Mouse (Mus musculus) kidney, postnatal 36 days (tissue): Measurements from ENCODE around the gene Zkscan4.
"Not testable (repeated sequence)": the region's sequence is repeated elsewhere in the genome, so short reads cannot be mapped to it uniquely, and the experiment has no call there.

ENCODE experiments used
- DNase-seq, 2 experiments: peaks; one replicate each; pipeline ENCODE4 v3.0.0; 2021 to 2022; ENCODE audit warnings: mixed read lengths in 2 of 2

Gene Zkscan4

GRCm38 (mm10) chr13:21478759-21479670 lies at the start of gene Zkscan4, which contains the start of gene Gm10065:
Gene Zkscan4 (plus strand): TSS chr13:21478907.
Gene Gm10065 (minus strand): TSS chr13:21479441.
- peak; percentile 63 to 72 for DNase-seq

- DNase-seq, result no peak
Measured at GRCm38 (mm10) chr13:21435476-21435875, 43.2 kb upstream of the Zkscan4 start.

DNA sequence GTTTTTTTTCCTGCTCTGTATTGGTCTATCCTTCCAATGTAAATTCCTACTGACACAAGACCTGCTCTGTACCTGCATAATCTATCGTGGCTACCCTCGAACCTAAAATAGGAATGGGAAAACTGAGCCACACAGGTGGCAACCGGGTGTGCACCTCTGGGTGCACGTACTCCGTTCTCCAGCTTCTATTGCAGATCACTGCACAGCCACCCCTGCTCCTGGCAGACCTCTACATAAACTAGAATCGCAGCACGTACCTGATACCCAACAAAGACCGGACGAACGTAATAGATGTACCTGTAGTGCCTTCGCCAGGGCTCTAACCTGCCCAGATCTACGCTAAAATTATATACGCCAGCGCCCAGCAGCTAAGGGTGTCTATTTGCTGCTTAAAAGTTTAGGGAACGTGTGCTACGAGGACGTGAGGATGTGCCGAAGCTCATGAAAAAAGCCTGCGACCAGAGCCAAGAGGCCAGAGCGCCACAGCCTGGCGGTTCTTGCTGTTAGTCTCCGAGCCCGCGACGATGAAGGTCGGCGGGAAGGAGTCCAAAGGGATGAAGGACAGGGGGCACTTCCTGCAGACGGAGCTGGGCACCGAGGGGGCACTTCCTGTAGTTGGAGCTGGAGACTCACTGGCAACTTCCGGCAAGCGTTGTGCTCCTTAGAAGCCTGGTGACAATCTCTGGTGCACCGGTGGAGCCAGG lies 38.1 kb upstream of the Zkscan4 start, which contains the start of gene Pgbd1:
Gene Pgbd1, minus strand, starts transcription at position 556 of the 704 bp plus-strand sequence.
- peak; percentile 69 to 79 for DNase-seq

DNA sequence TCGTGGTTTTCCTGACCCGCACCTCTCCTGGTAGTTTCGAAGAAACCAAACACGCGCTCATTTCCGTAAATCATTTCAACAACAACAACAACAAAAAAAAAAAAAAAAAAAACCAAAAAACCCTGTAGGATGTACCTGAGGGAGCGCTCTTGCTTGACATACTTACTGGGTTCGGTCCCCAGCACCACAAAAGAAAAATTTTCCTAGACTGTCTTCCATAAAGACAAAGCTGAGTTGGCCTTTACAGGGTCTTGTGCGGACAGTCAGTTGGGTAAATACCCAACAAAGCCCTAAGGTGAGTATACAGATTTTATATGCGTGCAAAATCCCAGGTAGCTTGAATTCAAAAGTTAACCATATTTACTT lies 37.5 kb upstream of the Zkscan4 start:
- no peak for DNase-seq

- DNase-seq, result no peak
Measured at GRCm38 (mm10) chr13:21446796-21447195, 31.9 kb upstream of the Zkscan4 start.

- peak; percentile 10 to 30 for DNase-seq
Measured at GRCm38 (mm10) chr13:21447856-21448614, 30.7 kb upstream of the Zkscan4 start.

- no peak for DNase-seq
Measured at GRCm38 (mm10) chr13:21453042-21453441, 25.7 kb upstream of the Zkscan4 start.

DNA sequence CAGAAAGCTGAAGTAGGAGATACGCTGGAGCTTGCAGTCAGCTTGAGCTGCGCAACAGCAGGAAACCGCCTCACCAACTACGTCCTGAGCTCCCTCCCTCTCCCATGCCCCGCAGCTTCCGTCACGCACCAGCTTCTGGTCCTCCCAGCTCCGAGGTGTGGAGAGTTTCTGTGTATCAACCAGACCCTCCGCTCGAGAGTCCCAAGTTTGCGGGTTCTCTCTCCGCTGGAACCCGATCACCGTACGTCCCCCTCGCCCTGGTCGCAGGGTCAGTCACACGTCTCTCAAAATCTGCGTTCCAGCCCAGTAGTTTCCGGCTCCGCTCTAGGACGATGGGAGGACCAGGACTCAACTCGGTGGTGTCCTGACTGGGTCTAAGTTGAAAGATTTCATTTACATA lies 25.3 kb upstream of the Zkscan4 start, which contains the start of gene Zscan26:
Gene Zscan26, minus strand, starts transcription at position 282 of the 400 bp plus-strand sequence.
- peak; percentile 89 for DNase-seq

GRCm38 (mm10) chr13:21454133-21454532 lies 24.6 kb upstream of the Zkscan4 start:
- DNase-seq, result no peak

- DNase-seq, result peak in 1 of 2 experiments; percentile 21
Measured at GRCm38 (mm10) chr13:21456347-21456746, 22.4 kb upstream of the Zkscan4 start.

GRCm38 (mm10) chr13:21462516-21462915 lies 16.2 kb upstream of the Zkscan4 start:
- DNase-seq, result not testable (repeated sequence)

- no peak for DNase-seq
Measured at GRCm38 (mm10) chr13:21467336-21467735, 11.4 kb upstream of the Zkscan4 start.

- DNase-seq, result peak; percentile 82 to 91
Measured at GRCm38 (mm10) chr13:21468061-21469019, 10.4 kb upstream of the Zkscan4 start, which contains the start of gene Nkapl. Gene Nkapl (minus strand): TSS chr13:21468509.

DNA sequence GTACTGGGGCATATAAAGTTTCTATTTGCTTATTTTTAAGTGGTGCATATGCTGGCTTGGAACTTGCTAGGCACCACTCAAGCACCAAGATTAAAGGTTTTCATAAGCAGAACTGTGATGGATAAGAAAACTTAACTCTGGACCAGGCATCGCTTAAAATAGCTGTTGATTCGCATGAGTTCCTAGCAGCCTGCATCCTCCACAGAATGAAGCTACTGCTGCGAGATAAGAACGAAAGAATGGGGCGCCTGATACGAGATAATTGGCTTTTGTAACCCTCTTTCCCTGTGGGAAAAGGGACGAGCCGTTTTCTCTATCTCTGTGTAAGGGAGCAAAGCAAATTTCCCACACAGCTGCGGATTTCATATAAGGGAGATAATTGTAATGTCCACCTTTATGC lies 9.6 kb upstream of the Zkscan4 start:
- DNase-seq, result no peak

DNA sequence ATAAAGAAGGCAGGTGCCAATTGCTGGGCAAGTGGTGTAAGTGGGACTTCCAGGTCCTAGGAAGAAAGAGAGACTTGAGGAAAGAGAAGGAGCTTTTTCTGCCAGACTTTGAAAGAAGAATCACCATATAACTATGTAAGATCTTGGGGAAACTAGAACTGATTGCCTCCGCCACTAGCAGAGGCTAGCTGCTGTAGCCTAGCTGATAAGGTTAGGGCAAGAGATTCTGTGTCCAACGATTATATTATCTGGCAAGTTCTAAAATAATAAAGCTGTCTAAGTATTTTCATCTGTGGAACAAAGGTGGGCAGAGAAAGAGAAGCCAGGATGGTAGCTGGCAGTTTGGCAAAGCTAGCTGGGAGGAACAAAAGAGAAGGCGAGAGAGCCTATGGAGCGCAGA lies 6.3 kb upstream of the Zkscan4 start:
- DNase-seq, result no peak

DNA sequence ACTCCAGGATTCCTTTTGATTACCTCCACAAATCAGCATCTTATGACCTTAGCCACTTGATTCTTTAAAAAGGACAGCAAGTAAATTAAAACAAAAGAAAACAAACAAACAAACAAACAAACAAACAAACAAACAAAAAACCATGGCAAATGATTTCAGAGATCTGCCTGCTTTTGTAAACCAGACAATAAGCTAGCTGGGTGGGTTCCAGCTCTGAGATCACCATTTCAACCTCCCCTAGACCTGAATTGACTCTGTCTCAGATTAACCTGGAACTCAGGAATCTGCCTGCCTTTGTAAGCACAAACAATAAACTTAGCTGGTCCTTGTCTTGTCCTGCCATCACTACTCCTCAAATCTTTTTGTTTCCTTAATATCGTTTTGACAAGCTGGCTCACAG lies 8.2 kb downstream of the Zkscan4 start:
- no peak for DNase-seq

GRCm38 (mm10) chr13:21492847-21493246 lies 14.1 kb downstream of the Zkscan4 start:
- DNase-seq, result no peak

DNA sequence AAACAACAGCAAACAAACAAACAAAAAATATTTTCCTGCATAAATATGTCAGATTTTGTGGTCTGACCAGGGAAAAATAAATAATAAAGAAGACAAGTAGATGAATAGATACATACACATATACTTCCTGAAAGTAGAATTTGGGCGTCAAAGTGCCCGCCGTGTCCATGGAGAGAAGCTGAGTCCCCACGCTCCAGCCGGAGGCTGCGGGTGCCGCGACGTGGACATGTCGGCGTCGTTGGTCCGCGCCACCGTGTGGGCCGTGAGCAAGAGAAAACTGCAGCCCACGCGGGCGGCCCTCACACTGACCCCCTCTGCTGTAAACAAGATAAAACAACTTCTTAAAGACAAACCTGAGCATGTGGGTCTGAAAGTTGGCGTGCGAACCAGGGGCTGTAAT lies 16.4 kb downstream of the Zkscan4 start, which contains the start of gene AK157302:
Gene AK157302, plus strand, starts transcription at position 144 of the 400 bp plus-strand sequence.
- peak; percentile 8 to 29 for DNase-seq

DNA sequence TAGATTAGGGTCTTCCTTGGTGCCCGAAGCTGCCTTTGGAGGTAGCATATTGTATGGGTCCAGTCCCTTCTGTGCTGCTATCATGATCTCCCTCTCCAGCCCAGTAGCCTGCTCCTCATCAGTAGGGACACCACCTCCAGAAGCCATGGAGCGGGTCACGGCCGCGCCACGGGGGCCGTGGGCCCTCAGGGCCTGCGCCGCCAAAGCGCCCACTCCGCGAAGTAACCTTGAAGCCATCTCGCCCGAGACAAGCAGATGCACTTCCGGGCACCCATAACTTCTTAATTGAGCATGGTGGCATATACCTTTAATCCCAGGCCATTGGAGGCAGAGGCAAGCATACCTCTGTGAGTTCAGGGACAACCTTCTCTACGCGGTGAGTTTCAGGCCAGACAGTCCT lies 22.5 kb downstream of the Zkscan4 start, which contains the start of gene Gm11273:
Gene Gm11273, minus strand, starts transcription at position 237 of the 400 bp plus-strand sequence.
- not testable (repeated sequence) for DNase-seq

GRCm38 (mm10) chr13:21502296-21502695 lies 23.6 kb downstream of the Zkscan4 start:
- no peak for DNase-seq

DNA sequence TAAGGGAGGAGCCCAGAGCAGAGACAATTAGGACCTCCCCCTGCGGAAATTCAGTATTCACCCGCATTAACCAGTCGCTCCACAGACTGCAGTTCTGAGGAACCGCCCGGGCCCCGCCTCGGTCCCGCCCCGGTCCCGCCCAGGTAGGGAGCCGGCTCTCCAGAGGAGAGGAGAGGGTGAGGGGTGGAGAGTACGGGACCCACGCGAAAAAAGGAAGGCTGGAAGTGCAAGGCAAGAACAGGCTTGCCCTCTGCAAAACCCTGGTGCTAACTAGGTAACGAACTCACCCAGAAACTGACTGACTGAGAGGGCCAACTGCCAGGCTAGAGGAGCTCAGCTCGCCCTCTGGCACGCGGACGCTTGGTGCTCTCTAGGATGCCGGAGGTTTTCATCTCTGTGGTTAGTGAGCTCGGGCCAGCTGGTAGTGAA lies 27.5 kb downstream of the Zkscan4 start:
- DNase-seq, result peak; percentile 85 to 91
